Mouse (Mus musculus): ENCODE measurements around the gene Syt1.

DNA sequence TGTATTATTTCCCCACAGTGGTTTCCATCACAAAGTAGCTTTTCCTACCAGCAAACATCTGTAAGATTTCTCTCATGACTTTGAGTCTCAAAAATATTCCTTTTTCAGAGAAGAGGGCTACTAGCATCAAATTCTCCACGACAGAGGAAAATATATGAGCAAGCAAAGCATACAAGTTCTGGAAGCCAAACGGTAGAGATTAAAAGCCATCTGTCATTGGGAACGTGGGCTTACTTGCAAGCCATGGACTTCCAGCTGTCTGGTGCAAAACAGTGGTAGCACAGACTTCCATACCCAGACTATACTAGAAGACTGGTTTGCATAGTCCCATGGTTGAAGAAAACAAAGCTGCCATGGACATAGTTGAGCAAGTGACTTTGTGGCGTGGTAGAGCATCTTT is 106.4 kb downstream of the Syt1 start:
- no peak for TF ChIP-seq CTCF (IDR thresholded peaks at IDR 0.05; ENCODE audit: low read depth, low read length)
- no peak for TF ChIP-seq GATA1 (IDR thresholded peaks at IDR 0.05; ENCODE audit: borderline replicate concordance, low read length)
- no peak for TF ChIP-seq POLR2AphosphoS5 (IDR thresholded peaks at IDR 0.05; ENCODE audit: insufficient replicate concordance, low read depth, low read length)
- no peak for TF ChIP-seq TAL1 (conservative IDR thresholded peaks at IDR 0.05; ENCODE audit: low read depth, low read length)

All from G1E (cell line).